Mouse (Mus musculus) lung, adult 2 months (tissue): ENCODE data around the gene Kctd6. TPM values are rescaled to one million over a fixed set of nuclear protein-coding genes. Genes with fewer than 3 reads are reported as not detected.

Source experiments
- DNase-seq: peaks from one replicate; pipeline ENCODE4 v3.0.0; 2022
- H3K4me1 ChIP-seq: fragments of 200-500 bp; 2 replicates; pipeline ENCODE4 v1.6.1; 2011; ENCODE audit warnings: low read length; ENCODE audit not compliant: control insufficient read depth, insufficient read depth
- H3K4me3 ChIP-seq: fragments of 200-500 bp; replicated peaks from 2 replicates; pipeline ENCODE3; 2011; ENCODE audit warnings: low read depth, mild to moderate bottlenecking, control low read depth, low read length; ENCODE audit errors: extremely low read depth
- CTCF ChIP-seq: fragments of 200-500 bp; IDR thresholded peaks from 2 replicates; pipeline ENCODE4 v1.5.1; 2011; ENCODE audit warnings: mild to moderate bottlenecking, low read length, control low read depth; ENCODE audit not compliant: insufficient read depth
- POLR2A ChIP-seq: fragments of 200-500 bp; IDR thresholded peaks from 2 replicates; pipeline ENCODE4 v1.6.1; 2011; ENCODE audit warnings: low read depth, mild to moderate bottlenecking, control low read depth, low read length, borderline replicate concordance; ENCODE audit errors: extremely low read depth
- WGBS: fragments of 180-500 bp; shearing (Covaris S2); methylation state at CpG from one replicate; pipeline ENCODE4 v1.1.7; 2018; 5-methylcytosine and 5-hydroxymethylcytosine counted together
- polyA plus RNA-seq: library from polyadenylated mRNA; depleted of rRNA; stranded (reverse); fragments of >200 nt; gene quantifications from 2 replicates; pipeline ENCODE4 v1.2.3, GENCODE M21; 2012

The Kctd6 gene
- polyA plus RNA-seq, 1 experiment, result 9.0 TPM

GRCm38 (mm10) chr14:8222561-8222960, 8.6 kb downstream of the Kctd6 start:
- Histone ChIP-seq H3K4me3 (no peak overlapping the region), H3K4me1 (peaks cover 4% of the 10 kb centered on the region; the same call in 1 of the 2 replicates)
- WGBS, result 94% methylated on average over 16 of the region's 16 CpGs
- DNase-seq, result no peak
- no peak for TF ChIP-seq CTCF
- TF ChIP-seq POLR2A, result no peak

- TF ChIP-seq POLR2A (no peak), CTCF (no peak)
- 71% methylated on average over 10 of the region's 10 CpGs for WGBS
- no peak overlapping the region for H3K4me3 ChIP-seq
- H3K4me1 ChIP-seq, result peaks cover 4% of the 10 kb centered on the region; the same call in 1 of the 2 replicates
- no peak for DNase-seq
Measured at GRCm38 (mm10) chr14:8223506-8224293, 9.8 kb downstream of the Kctd6 start.

GRCm38 (mm10) chr14:8224805-8225204, 10.9 kb downstream of the Kctd6 start:
- Histone ChIP-seq H3K4me3 (no peak overlapping the region), H3K4me1 (no peaks in the 10 kb centered on the region)
- no peak for TF ChIP-seq CTCF
- no peak for TF ChIP-seq POLR2A
- 70% methylated on average over 2 of the region's 2 CpGs for WGBS
- no peak for DNase-seq

GRCm38 (mm10) chr14:8229367-8230019, 15.6 kb downstream of the Kctd6 start:
- WGBS, result 70% methylated on average over 9 of the region's 9 CpGs
- DNase-seq, result no peak
- TF ChIP-seq CTCF (no peak), POLR2A (no peak)

GRCm38 (mm10) chr14:8232155-8232910, 18.4 kb downstream of the Kctd6 start:
- TF ChIP-seq CTCF (no peak), POLR2A (no peak)
- no peak for DNase-seq
- WGBS, result 69% methylated on average over 6 of the region's 6 CpGs
- no peak overlapping the region for H3K4me3 ChIP-seq
- no peaks in the 10 kb centered on the region for H3K4me1 ChIP-seq

More at GRCm38 (mm10) chr14:8229367-8230019, 15.6 kb downstream of the Kctd6 start:
- Histone ChIP-seq H3K4me3 (no peak overlapping the region), H3K4me1 (no peaks in the 10 kb centered on the region)

- TF ChIP-seq CTCF (no peak), POLR2A (no peak)
- 37% methylated on average over 1 of the region's 1 CpGs for WGBS
- Histone ChIP-seq H3K4me3 (no peak overlapping the region), H3K4me1 (no peaks in the 10 kb centered on the region)
- no peak for DNase-seq
Measured at GRCm38 (mm10) chr14:8233252-8233651, 19.3 kb downstream of the Kctd6 start.

- no peaks in the 10 kb centered on the region; the same call in 1 of the 2 replicates for H3K4me1 ChIP-seq
- TF ChIP-seq CTCF, result no peak
- no peak for TF ChIP-seq POLR2A
- no peak overlapping the region for H3K4me3 ChIP-seq
- DNase-seq, result no peak
Measured at GRCm38 (mm10) chr14:8241816-8242215, 27.9 kb downstream of the Kctd6 start.

- Histone ChIP-seq H3K4me3 (no peak overlapping the region), H3K4me1 (no peaks in the 10 kb centered on the region; the same call in none of the 2 replicates)
- 61% methylated on average over 5 of the region's 5 CpGs for WGBS
- TF ChIP-seq CTCF (peak; percentile 54), POLR2A (no peak)
- DNase-seq, result no peak
Measured at GRCm38 (mm10) chr14:8242388-8242920, 28.5 kb downstream of the Kctd6 start.

GRCm38 (mm10) chr14:8243136-8243888, 29.4 kb downstream of the Kctd6 start:
- H3K4me1 ChIP-seq, result no peaks in the 10 kb centered on the region; the same call in none of the 2 replicates
- TF ChIP-seq POLR2A (no peak), CTCF (no peak)
- no peak for DNase-seq
- 70% methylated on average over 8 of the region's 8 CpGs for WGBS
- no peak overlapping the region for H3K4me3 ChIP-seq
